In genomic region chr13:36086608-36087391, GRCm38 (mm10) we compare ENCODE assay signal across 12 mouse cellular contexts. TPM values are rescaled to one million over a fixed set of nuclear protein-coding genes. Genes with fewer than 3 reads are reported as not detected.
DNase-seq lines count a peak whose midpoint lies in the region; ATAC-seq and TF ChIP-seq lines count a peak whose summit lies in the region.
"Had no signal": no experiment of that assay in that cellular context is flagged by ENCODE, and none has a peak within 500 bp of the region (broad histone marks: within the 10 kb centered on the region; RNA-seq: fewer than 3 reads in every experiment).

No protein-coding gene starts in this region.

- peak; percentile 96 for TF ChIP-seq EP300 in liver, postnatal 0 days (IDR thresholded peaks at IDR 0.05; ENCODE audit: low read depth)

- H3K9me3 ChIP-seq in liver, postnatal 0 days (ENCODE audit: low read length): no peaks in the 10 kb centered on the region
- no peaks in the 10 kb centered on the region for H3K9me3 ChIP-seq in hindbrain, embryonic 16.5 days (ENCODE audit: control insufficient read depth, low read length)
- H3K9me3 ChIP-seq: hindbrain, embryonic 13.5 days had no signal

- H3K4me1 ChIP-seq in liver, postnatal 0 days (ENCODE audit: insufficient read depth): peaks cover 9% of the 10 kb centered on the region
- no peaks in the 10 kb centered on the region for H3K4me1 ChIP-seq in hindbrain, embryonic 16.5 days (ENCODE audit: control insufficient read depth, insufficient read depth, low read depth, low read length)
- H3K4me1 ChIP-seq: hindbrain, embryonic 13.5 days had no signal

- H3K36me3 ChIP-seq in liver, postnatal 0 days (replicated peaks; ENCODE audit: insufficient read depth, low read length): peaks cover 8% of the 10 kb centered on the region; the same call in 1 of the 2 replicates
- H3K36me3 ChIP-seq in hindbrain, embryonic 16.5 days (ENCODE audit: control insufficient read depth, insufficient read depth, low read length): peaks cover 7% of the 10 kb centered on the region; the same call in 1 of the 2 replicates

- WGBS in liver, postnatal 0 days (ENCODE audit: insufficient replicate concordance): 58% methylated on average over 5 of the region's 5 CpGs
- 93% methylated on average over 5 of the region's 5 CpGs for WGBS in hindbrain, embryonic 16.5 days

- H3K4me2 ChIP-seq in liver, postnatal 0 days (ENCODE audit: low read depth, low read length): peak overlapping the region; percentile 54
- no peak overlapping the region for H3K4me2 ChIP-seq in hindbrain, embryonic 16.5 days (ENCODE audit: low read length)
- H3K4me2 ChIP-seq: hindbrain, embryonic 13.5 days had no signal

- no peak overlapping the region for H3K4me3 ChIP-seq in liver, postnatal 0 days (ENCODE audit: low read depth, low read length)
- no peak overlapping the region for H3K4me3 ChIP-seq in hindbrain, embryonic 16.5 days (ENCODE audit: low read length)
- H3K4me3 ChIP-seq: hindbrain, embryonic 13.5 days had no signal

- peak; percentile 99 for ATAC-seq in liver, postnatal 0 days
- no peak for ATAC-seq in hindbrain, embryonic 16.5 days
- ATAC-seq: forebrain, embryonic 16.5 days had no signal

- H3K27ac ChIP-seq in liver, postnatal 0 days (ENCODE audit: low read depth): peak overlapping the region; percentile 80
- H3K27ac ChIP-seq in hindbrain, embryonic 16.5 days (ENCODE audit: low read depth, low read length): no peak overlapping the region
- H3K27ac ChIP-seq: hindbrain, embryonic 13.5 days had no signal

- no peak for TF ChIP-seq CTCF in liver, postnatal 0 days (IDR thresholded peaks at IDR 0.05; ENCODE audit: low read depth)

- peak; percentile 69 to 87 for DNase-seq in adrenal gland, adult (ENCODE audit: inconsistent age in 2 of 2, low spot score in 1 of 2)
- no peak for DNase-seq in adrenal gland, adult 18-20 months (ENCODE audit: low spot score in 2 of 2)
- DNase-seq in 416B (ENCODE audit: low read depth): peak; percentile 91
- peak; percentile 81 for DNase-seq in c-Kit-positive CD71-positive TER-119-positive erythroid progenitor cells, embryonic 14.5 days (ENCODE audit: low spot score)
- peak; percentile 24 for DNase-seq in liver, postnatal 0 days
- no peak for DNase-seq in cerebellum, adult 8-10 months
- DNase-seq in thymus, postnatal 25 days: no peak
- DNase-seq: layer of hippocampus, adult 9-11 months; spleen, adult 18-20 months had no signal

- no peaks in the 10 kb centered on the region for H3K27me3 ChIP-seq in liver, postnatal 0 days (ENCODE audit: insufficient read depth, low read length)
- no peaks in the 10 kb centered on the region for H3K27me3 ChIP-seq in hindbrain, embryonic 16.5 days (replicated peaks; ENCODE audit: control insufficient read depth, insufficient read depth, low read length)
- H3K27me3 ChIP-seq: hindbrain, embryonic 13.5 days had no signal

- H3K9ac ChIP-seq in liver, postnatal 0 days (replicated peaks): no peak overlapping the region; the same call in 1 of the 2 replicates
- H3K9ac ChIP-seq in hindbrain, embryonic 16.5 days (ENCODE audit: low read depth, low read length): no peak overlapping the region
- H3K9ac ChIP-seq: hindbrain, embryonic 13.5 days had no signal

RNA-seq across cellular contexts. Expression of gene Fars2, which starts 30.4 kb away (rescaled TPM):
- total RNA-seq in adrenal gland, adult 18-20 months (2021): 10 to 100 TPM; 87.9 to 92.2 TPM
- polyA plus RNA-seq in liver, postnatal 0 days (2015; fragmentation: Nextera tagmentation; extraction: Ambion mirVana): 37.9 and 39.3 TPM in 2 replicates
- polyA plus RNA-seq in hindbrain, embryonic 16.5 days (2015; fragmentation: Nextera tagmentation; extraction: Ambion mirVana): 29.2 and 29.4 TPM in 2 replicates

RNA-seq across cellular contexts. Expression of gene Lyrm4, which starts 30.5 kb away (rescaled TPM):
- total RNA-seq in adrenal gland, adult 18-20 months (2021): 10 to 100 TPM; 15.5 to 18.3 TPM
- 18.7 and 19.3 TPM in 2 replicates for polyA plus RNA-seq in liver, postnatal 0 days (2015; fragmentation: Nextera tagmentation; extraction: Ambion mirVana)
- 38.8 and 40.0 TPM in 2 replicates for polyA plus RNA-seq in hindbrain, embryonic 16.5 days (2015; fragmentation: Nextera tagmentation; extraction: Ambion mirVana)

Comparison
In these comparisons a context has a peak if more than half of its experiments do, and no peak if none do; other contexts are left out.
1. DNase-seq: peak in adrenal gland, adult (2 of 2), 416B (single experiment), c-Kit-positive CD71-positive TER-119-positive erythroid progenitor cells, embryonic 14.5 days (single experiment) and liver, postnatal 0 days (single experiment); none in adrenal gland, adult 18-20 months (0 of 2), cerebellum, adult 8-10 months (single experiment) and thymus, postnatal 25 days (single experiment).